Mouse (Mus musculus): ENCODE results near the gene Ush2a. TPM values are rescaled to one million over a fixed set of nuclear protein-coding genes. Genes with fewer than 3 reads are reported as not detected.

Ush2a gene
- polyA plus RNA-seq, 1 experiment from 2014 or later, result 0.04 TPM

DNA sequence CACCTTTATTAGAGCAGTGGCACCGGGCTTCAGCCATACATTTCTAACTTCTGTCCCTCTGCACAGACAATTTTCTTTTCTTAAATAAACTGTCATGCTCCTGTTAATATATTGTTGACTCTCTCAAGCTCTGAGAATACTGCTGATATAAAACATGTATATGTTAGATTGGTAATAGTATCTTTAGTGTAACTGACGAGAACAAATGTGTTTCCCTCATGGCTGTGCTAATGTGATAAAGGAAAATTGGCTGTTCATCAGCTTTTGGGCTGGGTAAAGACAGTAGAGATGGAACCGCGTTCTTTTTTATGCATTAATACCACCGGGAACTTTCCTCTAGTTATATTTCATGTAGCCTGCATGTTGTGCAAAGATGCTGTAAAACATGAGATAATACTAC is 54.8 kb downstream of the Ush2a start:
- no peak for ATAC-seq (replicated peaks)
- H3K27ac ChIP-seq (replicated peaks), result no peak overlapping the region
- no peaks in the 10 kb centered on the region for H3K27me3 ChIP-seq
- no peak overlapping the region for H3K9ac ChIP-seq (replicated peaks)
- H3K36me3 ChIP-seq, result no peaks in the 10 kb centered on the region
- no peaks in the 10 kb centered on the region for H3K4me1 ChIP-seq
- H3K4me3 ChIP-seq, result no peak overlapping the region
- H3K9me3 ChIP-seq, result no peaks in the 10 kb centered on the region
- WGBS, result 93% methylated on average over 5 of the region's 5 CpGs
- no peak overlapping the region for H3K4me2 ChIP-seq (replicated peaks)

DNA sequence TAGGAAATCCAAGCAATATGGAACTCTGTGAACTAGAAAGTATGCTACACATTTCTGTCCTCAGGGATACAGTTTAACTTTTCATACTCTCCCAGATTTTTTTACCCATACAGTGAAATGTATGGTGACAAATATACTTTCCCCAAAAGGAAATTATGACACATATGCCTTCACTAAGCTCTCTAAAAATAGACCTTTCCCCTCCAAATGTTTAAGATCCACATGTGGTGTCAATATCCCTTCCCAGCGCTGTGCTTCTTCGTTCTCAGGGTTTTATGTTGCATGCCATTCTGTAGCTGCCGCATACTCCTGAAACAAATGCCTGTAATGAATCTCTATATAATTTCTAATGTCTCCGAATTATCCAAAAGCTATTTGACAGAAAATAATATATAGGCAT is 58.4 kb downstream of the Ush2a start:
- Histone ChIP-seq H3K9ac (replicated peaks) (no peak overlapping the region), H3K4me3 (no peak overlapping the region), H3K27ac (replicated peaks) (no peak overlapping the region), H3K27me3 (no peaks in the 10 kb centered on the region), H3K9me3 (no peaks in the 10 kb centered on the region), H3K36me3 (no peaks in the 10 kb centered on the region), H3K4me1 (no peaks in the 10 kb centered on the region), H3K4me2 (replicated peaks) (no peak overlapping the region)
- no peak for ATAC-seq (replicated peaks)
- WGBS, result 87% methylated on average over 4 of the region's 4 CpGs

DNA sequence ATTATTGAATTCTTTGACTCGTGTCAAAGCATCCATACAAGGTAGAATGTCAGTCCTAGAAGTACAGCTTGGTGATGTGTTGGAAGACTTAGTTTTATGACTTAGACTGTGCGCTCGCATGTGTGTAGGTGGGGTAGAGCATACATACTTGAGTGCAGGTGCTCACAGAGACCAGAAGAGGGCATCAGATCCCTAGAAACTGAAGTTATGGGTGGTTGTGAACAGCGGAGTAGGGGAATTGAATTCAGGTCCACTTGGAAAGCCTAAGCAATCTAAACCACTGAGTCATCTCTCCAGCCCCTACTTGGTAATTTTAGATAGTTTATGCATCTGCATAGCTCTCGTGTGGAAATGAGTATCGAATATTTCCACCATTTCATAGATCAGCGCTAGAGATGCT is 59.7 kb downstream of the Ush2a start:
- Histone ChIP-seq H3K4me2 (replicated peaks) (no peak overlapping the region), H3K27me3 (no peaks in the 10 kb centered on the region), H3K27ac (replicated peaks) (no peak overlapping the region), H3K4me3 (no peak overlapping the region), H3K9me3 (no peaks in the 10 kb centered on the region), H3K4me1 (no peaks in the 10 kb centered on the region), H3K9ac (replicated peaks) (no peak overlapping the region), H3K36me3 (no peaks in the 10 kb centered on the region)
- whole genome bisulfite sequencing, result 86% methylated on average over 7 of the region's 7 CpGs
- no peak for ATAC-seq (replicated peaks)

DNA sequence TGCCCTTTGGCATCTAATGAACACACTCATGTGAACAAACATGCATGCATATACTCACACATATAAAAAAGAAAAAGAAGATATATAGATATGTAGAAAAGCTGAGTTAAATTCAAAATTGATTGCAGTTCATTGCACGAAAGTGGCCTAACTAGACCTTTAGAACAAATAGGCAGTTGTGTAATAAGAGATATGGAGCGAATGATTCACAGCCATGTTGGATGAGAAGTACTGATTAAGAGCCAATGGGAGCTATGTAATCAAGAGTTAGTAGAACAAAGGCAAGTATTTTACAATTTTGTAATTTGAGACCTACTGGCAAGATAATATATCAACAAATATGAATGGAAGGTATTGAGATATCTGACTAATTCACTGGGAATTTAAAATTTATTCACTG is 68.6 kb downstream of the Ush2a start:
- Histone ChIP-seq H3K9ac (replicated peaks) (no peak overlapping the region), H3K4me1 (peaks cover 3% of the 10 kb centered on the region; the same call in 1 of the 2 replicates), H3K36me3 (no peaks in the 10 kb centered on the region), H3K27me3 (no peaks in the 10 kb centered on the region), H3K4me2 (replicated peaks) (no peak overlapping the region), H3K4me3 (no peak overlapping the region), H3K9me3 (no peaks in the 10 kb centered on the region), H3K27ac (replicated peaks) (no peak overlapping the region)
- ATAC-seq (replicated peaks), result no peak
- 94% methylated on average over 2 of the region's 2 CpGs for WGBS

DNA sequence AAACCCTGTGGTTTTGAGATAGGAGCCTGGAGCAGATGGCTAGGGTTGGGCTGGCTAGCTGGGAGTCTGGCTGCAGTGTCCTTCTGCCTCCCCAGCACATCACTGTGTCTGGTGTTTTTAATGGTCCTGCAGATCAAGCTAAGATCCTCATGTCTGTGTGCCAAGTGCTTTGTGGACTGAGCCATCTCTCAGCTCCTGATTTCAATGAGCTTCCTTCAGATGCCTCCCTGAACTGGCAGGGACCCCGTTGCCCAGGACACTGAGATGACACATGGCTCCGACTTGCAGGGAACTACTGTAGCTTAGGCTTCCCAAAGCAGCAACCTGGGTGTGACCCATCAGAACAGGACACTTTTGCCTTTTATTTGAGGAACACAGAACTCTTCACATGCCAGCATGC is 72.1 kb downstream of the Ush2a start:
- Histone ChIP-seq H3K27me3 (no peaks in the 10 kb centered on the region), H3K9me3 (no peaks in the 10 kb centered on the region), H3K36me3 (no peaks in the 10 kb centered on the region), H3K4me2 (replicated peaks) (no peak overlapping the region), H3K4me1 (peaks cover 3% of the 10 kb centered on the region; the same call in 1 of the 2 replicates), H3K4me3 (no peak overlapping the region), H3K9ac (replicated peaks) (no peak overlapping the region), H3K27ac (replicated peaks) (no peak overlapping the region)
- no peak for ATAC-seq (replicated peaks)
- 63% methylated on average over 2 of the region's 2 CpGs for WGBS

DNA sequence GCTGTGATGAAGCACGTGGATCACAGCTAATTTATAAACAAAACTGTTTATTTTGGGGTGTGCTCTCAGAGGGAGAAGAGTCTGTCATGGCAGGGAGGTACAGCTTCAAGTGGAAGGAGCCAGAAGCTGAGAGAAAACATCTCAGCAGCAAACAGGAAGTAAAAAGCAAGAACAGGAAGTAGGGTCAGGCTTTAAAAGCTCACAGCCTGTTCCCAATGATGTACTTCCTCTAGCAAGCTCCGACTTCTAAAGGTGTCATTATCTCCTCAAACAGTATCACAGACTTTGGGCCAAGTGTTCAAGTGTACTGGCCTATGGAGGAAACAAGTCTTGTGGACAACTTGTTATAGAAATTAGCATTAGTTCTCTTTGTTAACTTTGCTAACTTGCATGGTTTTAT is 85.9 kb downstream of the Ush2a start:
- Histone ChIP-seq H3K9ac (replicated peaks) (no peak overlapping the region), H3K27ac (replicated peaks) (no peak overlapping the region), H3K4me1 (no peaks in the 10 kb centered on the region), H3K4me2 (replicated peaks) (no peak overlapping the region), H3K27me3 (no peaks in the 10 kb centered on the region), H3K4me3 (no peak overlapping the region), H3K36me3 (no peaks in the 10 kb centered on the region), H3K9me3 (no peaks in the 10 kb centered on the region)
- no peak for ATAC-seq (replicated peaks)
- 79% methylated on average over 2 of the region's 2 CpGs for WGBS

DNA sequence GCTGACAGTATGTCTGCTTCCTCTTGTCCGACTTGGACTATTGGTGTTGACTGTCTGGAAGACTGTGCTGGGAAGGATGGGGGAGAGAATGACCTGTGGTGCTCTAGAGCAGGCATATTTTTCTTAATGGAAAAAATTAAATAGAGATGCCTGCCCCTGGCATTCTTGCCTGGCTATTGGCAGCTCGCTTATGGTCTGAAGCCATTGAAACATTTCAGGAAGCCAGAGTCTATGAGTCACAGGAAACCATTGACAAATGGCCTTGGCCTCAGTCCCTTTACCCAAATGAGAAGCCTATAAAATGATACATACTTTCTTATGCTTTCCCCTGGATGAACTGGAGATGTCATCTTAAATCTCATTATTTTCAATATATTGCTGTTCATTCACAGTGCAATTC is 92.9 kb downstream of the Ush2a start:
- no peak for ATAC-seq (replicated peaks)
- Histone ChIP-seq H3K4me2 (replicated peaks) (no peak overlapping the region), H3K27ac (replicated peaks) (no peak overlapping the region), H3K36me3 (no peaks in the 10 kb centered on the region), H3K27me3 (no peaks in the 10 kb centered on the region), H3K4me1 (no peaks in the 10 kb centered on the region), H3K9me3 (no peaks in the 10 kb centered on the region), H3K4me3 (no peak overlapping the region), H3K9ac (replicated peaks) (no peak overlapping the region)
- 85% methylated on average over 2 of the region's 2 CpGs for WGBS

DNA sequence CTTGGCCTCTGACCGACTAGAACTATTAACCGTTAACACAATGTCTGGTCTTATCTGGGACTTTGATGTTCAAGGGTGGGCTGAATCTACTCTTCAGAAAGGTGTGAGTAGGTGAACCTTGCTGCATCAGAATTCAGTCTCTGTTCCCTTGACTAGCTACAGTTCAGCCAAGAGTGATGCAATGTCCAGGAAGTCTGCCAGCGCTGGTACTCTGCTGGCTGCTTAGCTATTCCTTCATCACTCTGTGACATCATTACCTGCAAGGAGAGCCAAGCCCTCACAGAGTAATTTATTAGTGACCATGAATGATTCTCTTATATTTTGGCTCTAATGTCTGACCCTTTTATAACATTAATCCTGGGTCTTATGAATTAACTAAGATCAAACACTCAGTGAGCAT is 101.7 kb downstream of the Ush2a start:
- ATAC-seq (replicated peaks), result peak; percentile 67
- no peak overlapping the region for H3K27ac ChIP-seq (replicated peaks)
- H3K9me3 ChIP-seq, result no peaks in the 10 kb centered on the region
- H3K4me1 ChIP-seq, result no peaks in the 10 kb centered on the region
- H3K4me3 ChIP-seq, result no peak overlapping the region
- no peaks in the 10 kb centered on the region for H3K27me3 ChIP-seq
- H3K36me3 ChIP-seq, result no peaks in the 10 kb centered on the region
- WGBS, result 69% methylated on average over 3 of the region's 3 CpGs
- H3K4me2 ChIP-seq (replicated peaks), result no peak overlapping the region
- H3K9ac ChIP-seq (replicated peaks), result no peak overlapping the region

DNA sequence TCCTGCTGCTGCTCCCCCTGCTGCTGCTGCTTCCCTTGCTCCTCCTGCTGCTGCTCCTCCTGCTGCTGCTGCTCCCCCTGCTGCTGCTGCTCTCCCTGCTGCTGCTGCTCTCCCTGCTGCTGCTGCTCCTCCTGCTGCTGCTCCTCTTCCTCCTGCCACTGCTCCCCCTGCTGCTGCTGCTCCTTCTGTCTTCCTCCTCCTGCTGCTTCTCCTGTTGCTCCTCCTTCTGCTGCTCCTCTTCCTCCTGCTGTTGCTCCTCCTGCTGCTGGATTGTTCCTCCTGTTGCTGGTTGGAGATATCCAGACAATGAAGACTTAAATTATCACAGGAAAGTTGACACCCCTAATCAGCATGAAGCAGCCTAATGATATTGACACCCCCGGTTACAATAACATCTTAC is 123.4 kb downstream of the Ush2a start:
- no peaks in the 10 kb centered on the region for H3K27me3 ChIP-seq
- H3K9ac ChIP-seq (replicated peaks), result no peak overlapping the region
- no peaks in the 10 kb centered on the region for H3K36me3 ChIP-seq
- no peak overlapping the region for H3K27ac ChIP-seq (replicated peaks)
- no peak overlapping the region for H3K4me3 ChIP-seq
- no peak for ATAC-seq (replicated peaks)
- H3K9me3 ChIP-seq, result no peaks in the 10 kb centered on the region
- H3K4me1 ChIP-seq, result no peaks in the 10 kb centered on the region
- WGBS, result 83% methylated on average over 1 of the region's 1 CpGs
- no peak overlapping the region for H3K4me2 ChIP-seq (replicated peaks)

DNA sequence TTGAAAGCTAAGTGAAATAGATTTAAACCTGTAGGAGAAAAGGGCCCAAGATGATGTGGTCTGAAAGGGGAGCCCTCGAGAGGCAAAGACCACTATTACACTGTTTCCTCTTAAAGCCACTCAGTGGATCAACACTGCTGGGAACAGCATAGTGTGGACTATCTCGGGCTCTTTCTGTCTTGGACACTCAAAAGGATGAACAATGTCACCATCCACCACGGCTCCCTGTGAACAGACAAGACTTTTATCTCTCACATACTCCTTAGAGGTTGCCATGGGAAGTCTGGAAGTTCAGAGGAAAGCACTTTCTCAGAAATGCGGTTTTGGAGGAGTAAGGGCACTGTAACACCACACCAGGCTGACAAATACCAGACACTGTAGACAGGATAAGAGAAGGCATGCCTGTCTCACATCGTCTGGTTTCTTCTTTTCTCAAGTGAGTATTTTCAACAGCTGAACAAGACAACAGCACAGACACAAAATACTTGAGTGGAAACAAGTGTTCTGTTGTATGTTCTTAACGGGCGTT is 124.0 kb downstream of the Ush2a start:
- no peaks in the 10 kb centered on the region for H3K9me3 ChIP-seq
- H3K4me2 ChIP-seq (replicated peaks), result no peak overlapping the region
- H3K4me3 ChIP-seq, result no peak overlapping the region
- ATAC-seq (replicated peaks), result no peak
- no peak overlapping the region for H3K9ac ChIP-seq (replicated peaks)
- WGBS, result 74% methylated on average over 7 of the region's 7 CpGs
- no peaks in the 10 kb centered on the region for H3K27me3 ChIP-seq
- no peaks in the 10 kb centered on the region for H3K36me3 ChIP-seq
- no peak overlapping the region for H3K27ac ChIP-seq (replicated peaks)
- H3K4me1 ChIP-seq, result no peaks in the 10 kb centered on the region

DNA sequence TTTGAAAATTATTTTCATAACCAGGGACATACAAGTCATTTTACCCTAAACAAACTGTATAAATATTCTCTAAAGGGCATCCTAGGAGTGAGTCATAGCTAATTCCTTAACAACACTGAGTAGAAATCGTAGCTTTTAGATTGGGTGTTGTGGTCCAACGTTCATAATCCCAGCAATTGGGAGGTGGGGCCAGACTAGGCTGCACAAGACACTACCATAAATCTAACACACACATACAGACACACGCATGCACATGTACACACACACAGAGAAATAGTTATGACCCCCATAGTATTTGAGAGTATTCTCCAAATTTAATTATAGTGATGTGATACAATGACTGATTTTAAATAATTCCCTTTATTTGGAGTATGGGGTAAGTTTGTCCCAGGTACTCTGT is 125.5 kb downstream of the Ush2a start:
- Histone ChIP-seq H3K4me3 (no peak overlapping the region), H3K27me3 (no peaks in the 10 kb centered on the region), H3K4me2 (replicated peaks) (no peak overlapping the region), H3K27ac (replicated peaks) (no peak overlapping the region), H3K36me3 (no peaks in the 10 kb centered on the region), H3K9me3 (no peaks in the 10 kb centered on the region), H3K4me1 (no peaks in the 10 kb centered on the region), H3K9ac (replicated peaks) (no peak overlapping the region)
- 87% methylated on average over 3 of the region's 3 CpGs for WGBS
- ATAC-seq (replicated peaks), result no peak

DNA sequence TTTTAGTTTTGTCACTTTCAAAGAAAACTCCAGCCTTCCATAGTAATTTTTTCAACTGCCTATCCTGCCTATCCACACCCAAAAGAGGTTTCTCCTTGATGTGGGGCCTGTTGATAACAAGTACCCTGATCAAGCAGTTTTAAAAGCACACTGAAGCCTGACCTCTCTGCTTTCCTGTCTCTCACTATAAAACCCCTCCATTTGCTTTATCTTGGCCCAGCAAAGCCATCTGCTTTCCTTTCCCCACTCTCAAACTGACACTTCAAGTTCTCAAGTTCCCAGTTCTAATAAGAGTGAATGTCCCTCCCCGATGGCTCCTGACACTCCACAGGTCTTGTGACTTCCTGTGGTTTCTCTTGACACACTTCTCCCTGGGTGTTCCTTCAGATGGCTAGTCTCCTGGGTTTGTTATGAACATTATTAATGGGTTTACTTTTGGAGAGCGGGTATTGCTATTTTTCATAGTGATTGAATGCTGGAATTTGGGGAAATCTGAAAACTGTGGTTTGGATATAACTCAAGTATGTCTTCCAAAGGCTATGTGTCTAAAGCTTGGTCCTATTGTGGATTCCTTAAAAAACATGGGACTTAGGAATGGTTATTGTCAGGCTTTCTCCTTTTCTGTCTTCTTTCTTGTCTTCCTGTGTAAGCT is 126.1 kb downstream of the Ush2a start:
- WGBS, result 90% methylated on average over 2 of the region's 2 CpGs
- Histone ChIP-seq H3K9ac (replicated peaks) (no peak overlapping the region), H3K4me3 (no peak overlapping the region), H3K4me1 (no peaks in the 10 kb centered on the region), H3K36me3 (no peaks in the 10 kb centered on the region), H3K4me2 (replicated peaks) (no peak overlapping the region), H3K9me3 (no peaks in the 10 kb centered on the region), H3K27ac (replicated peaks) (no peak overlapping the region), H3K27me3 (no peaks in the 10 kb centered on the region)
- no peak for ATAC-seq (replicated peaks)

DNA sequence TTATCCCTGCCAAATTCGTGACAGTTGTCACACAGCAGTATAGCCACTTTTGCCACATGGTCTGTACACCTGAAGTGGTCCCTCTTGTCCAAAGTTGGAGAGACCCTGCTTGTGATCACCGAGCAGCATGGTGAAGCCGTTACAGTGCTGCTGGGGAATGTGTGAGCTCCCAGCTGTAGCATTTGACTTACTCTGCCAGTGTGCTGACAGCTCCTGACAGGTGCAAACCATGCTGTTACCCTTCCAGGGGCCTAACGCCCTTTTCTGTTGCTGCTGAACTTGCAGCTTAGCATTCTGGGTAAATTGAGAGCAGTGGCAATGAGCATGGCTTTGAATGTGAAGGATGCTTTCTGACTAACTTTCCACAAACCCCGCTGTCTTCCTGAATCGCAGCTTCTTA is 128.3 kb downstream of the Ush2a start:
- Histone ChIP-seq H3K27ac (replicated peaks) (no peak overlapping the region), H3K4me1 (no peaks in the 10 kb centered on the region), H3K9me3 (no peaks in the 10 kb centered on the region), H3K4me3 (no peak overlapping the region), H3K9ac (replicated peaks) (no peak overlapping the region), H3K4me2 (replicated peaks) (no peak overlapping the region), H3K36me3 (no peaks in the 10 kb centered on the region), H3K27me3 (no peaks in the 10 kb centered on the region)
- no peak for ATAC-seq (replicated peaks)
- 65% methylated on average over 6 of the region's 6 CpGs for WGBS
